Mouse (Mus musculus) midbrain, embryonic 16.5 days (tissue): Measurements from ENCODE around the gene Parp11. TPM values are rescaled to one million over a fixed set of nuclear protein-coding genes. Genes with fewer than 3 reads are reported as not detected.

Experiments
- ATAC-seq: fragments of 200-750 bp; cut with Nextera tagmentation; 2 replicates; pipeline ENCODE4 v1.8.0; 2017; ENCODE audit warnings: moderate TSS enrichment
- H3K27ac ChIP-seq: fragments of 300-500 bp; sonication (generic); 2 replicates; pipeline ENCODE4 v1.5.1; 2014; ENCODE audit warnings: mild to moderate bottlenecking, low read length, mixed read lengths
- H3K27me3 ChIP-seq: fragments of 300-500 bp; sonication (generic); 2 replicates; pipeline ENCODE4 v1.6.1; 2014; ENCODE audit warnings: low read depth, low read length, mixed read lengths; ENCODE audit not compliant: control insufficient read depth, insufficient read depth
- H3K36me3 ChIP-seq: fragments of 300-500 bp; sonication (generic); 2 replicates; pipeline ENCODE4 v1.6.1; 2014; ENCODE audit warnings: mild to moderate bottlenecking, low read length, moderate library complexity, mixed read lengths; ENCODE audit not compliant: control insufficient read depth, insufficient read depth
- H3K4me1 ChIP-seq: fragments of 300-500 bp; sonication (generic); 2 replicates; pipeline ENCODE4 v1.6.1; 2014; ENCODE audit warnings: mild to moderate bottlenecking, low read length, mixed read lengths; ENCODE audit not compliant: control insufficient read depth, insufficient read depth
- H3K4me2 ChIP-seq: fragments of 300-500 bp; sonication (generic); 2 replicates; pipeline ENCODE4 v1.6.1; 2014; ENCODE audit warnings: mild to moderate bottlenecking, low read length, mixed read lengths
- H3K4me3 ChIP-seq: fragments of 300-500 bp; sonication (generic); 2 replicates; pipeline ENCODE4 v1.5.1; 2014; ENCODE audit warnings: low read depth, mild to moderate bottlenecking, low read length, moderate library complexity, mixed read lengths
- H3K9ac ChIP-seq: fragments of 300-500 bp; sonication (generic); 2 replicates; pipeline ENCODE4 v1.6.1; 2014; ENCODE audit warnings: low read depth, low read length, mixed read lengths
- H3K9me3 ChIP-seq: fragments of 300-500 bp; sonication (generic); replicated peaks from 2 replicates; pipeline ENCODE4 v1.6.1; 2014; ENCODE audit warnings: mild to moderate bottlenecking, low read length, mixed read lengths; ENCODE audit not compliant: control insufficient read depth, poor library complexity, severe bottlenecking
- WGBS: fragments of 180-500 bp; shearing (Covaris S2); extraction: QIAGEN DNeasy Blood & Tissue Kit; methylation state at CpG from one replicate; pipeline ENCODE4 v1.1.7; 2014; 5-methylcytosine and 5-hydroxymethylcytosine counted together
- polyA plus RNA-seq: library from polyadenylated mRNA; unstranded; fragments of >200 nt; fragmentation: Nextera tagmentation; extraction: Ambion mirVana; gene quantifications from 2 replicates; pipeline ENCODE4 v1.2.1, GENCODE M21; 2015

Parp11 gene
- polyA plus RNA-seq, 1 experiment from 2014 or later = 90.5 TPM

DNA sequence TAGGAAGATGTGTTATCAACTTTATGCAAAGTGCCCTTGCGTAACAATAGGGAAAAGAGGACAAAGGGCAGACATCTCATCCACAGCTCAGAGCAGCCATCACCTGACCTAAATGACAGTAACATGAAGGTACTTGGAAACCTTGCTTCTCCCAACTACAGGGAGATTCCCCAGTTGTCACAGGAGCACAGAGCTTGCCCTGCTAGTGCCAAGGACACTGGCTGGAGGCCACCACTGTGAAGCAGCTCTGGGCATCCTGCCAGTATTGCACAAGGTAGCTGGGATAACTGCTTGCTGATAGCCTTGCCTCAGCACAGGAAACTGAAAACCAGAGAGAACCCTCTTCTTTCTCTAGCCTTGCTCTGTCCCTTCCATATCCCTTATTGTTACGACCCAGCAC, 82.8 kb downstream of the Parp11 start:
- ATAC-seq = no peak
- WGBS = 66% methylated on average over 2 of the region's 2 CpGs
- Histone ChIP-seq H3K4me3 (no peak overlapping the region), H3K9ac (no peak overlapping the region), H3K27ac (no peak overlapping the region), H3K4me2 (no peak overlapping the region), H3K4me1 (no peaks in the 10 kb centered on the region; the same call in 1 of the 2 replicates), H3K9me3 (no peaks in the 10 kb centered on the region), H3K36me3 (no peaks in the 10 kb centered on the region), H3K27me3 (no peaks in the 10 kb centered on the region)

DNA sequence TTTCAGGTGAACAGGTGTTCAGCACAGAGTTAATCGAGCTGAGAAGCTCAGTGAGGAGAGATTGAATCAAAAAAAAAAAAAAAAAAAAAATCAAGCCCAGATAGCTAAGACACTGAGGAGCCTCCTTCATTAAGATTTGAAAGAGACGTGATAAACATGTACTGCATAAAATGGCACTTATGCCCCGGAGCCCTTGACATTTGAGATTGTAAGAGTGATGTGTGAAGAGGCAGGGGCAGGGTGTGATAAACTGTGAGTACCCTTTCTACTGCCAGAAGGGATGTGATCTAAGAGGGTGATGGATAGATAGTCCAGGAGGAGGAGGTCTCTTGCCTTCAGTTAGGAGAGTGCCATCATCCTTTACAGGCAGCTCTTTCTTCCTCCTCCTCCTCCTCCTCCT, 83.6 kb downstream of the Parp11 start:
- no peaks in the 10 kb centered on the region for H3K36me3 ChIP-seq
- no peaks in the 10 kb centered on the region; the same call in 1 of the 2 replicates for H3K4me1 ChIP-seq
- no peak overlapping the region for H3K4me3 ChIP-seq
- H3K9me3 ChIP-seq = no peaks in the 10 kb centered on the region
- no peak overlapping the region for H3K4me2 ChIP-seq
- H3K27me3 ChIP-seq = no peaks in the 10 kb centered on the region
- 75% methylated on average over 3 of the region's 3 CpGs for WGBS
- H3K9ac ChIP-seq = no peak overlapping the region
- ATAC-seq = no peak
- no peak overlapping the region for H3K27ac ChIP-seq

DNA sequence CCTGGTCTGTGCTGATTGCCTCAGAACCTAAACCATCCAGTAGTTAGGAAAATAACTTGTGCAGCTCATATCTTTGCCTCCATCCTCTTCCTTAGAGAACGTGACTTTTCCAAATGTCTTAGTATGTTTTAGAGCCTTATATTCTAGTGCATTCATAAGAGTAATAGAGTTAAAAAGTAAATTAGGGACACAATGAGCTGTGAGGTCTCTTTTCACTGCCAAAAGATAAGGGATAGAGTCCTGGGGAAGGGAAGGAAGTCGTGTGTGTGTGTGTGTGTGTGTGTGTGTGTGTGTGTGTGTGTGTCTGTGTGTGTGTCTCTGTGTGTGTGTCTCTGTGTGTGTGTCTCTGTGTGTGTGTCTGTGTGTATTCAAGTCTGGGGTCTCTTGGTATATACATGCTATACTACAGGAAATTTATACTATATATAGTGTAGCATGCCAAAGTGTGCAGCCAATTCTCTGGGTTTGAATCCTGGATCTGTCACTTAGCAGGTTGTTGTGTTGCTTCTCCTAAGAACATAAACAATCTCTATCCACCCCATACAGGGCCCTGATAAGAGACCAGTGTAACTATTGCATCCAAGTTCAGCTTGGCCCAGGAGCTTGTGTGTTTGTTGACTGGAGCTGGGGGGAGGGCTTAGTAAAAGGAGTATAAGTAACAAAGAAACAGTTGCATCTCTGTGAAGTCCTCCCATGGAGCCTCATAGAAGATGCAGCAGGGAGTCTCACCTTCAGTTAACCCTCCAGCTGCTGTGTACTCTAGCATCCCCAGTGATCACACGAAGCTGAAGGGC, 85.0 kb downstream of the Parp11 start:
- Histone ChIP-seq H3K27ac (no peak overlapping the region), H3K36me3 (no peaks in the 10 kb centered on the region), H3K4me2 (no peak overlapping the region), H3K4me3 (no peak overlapping the region), H3K9ac (no peak overlapping the region), H3K27me3 (no peaks in the 10 kb centered on the region), H3K9me3 (no peaks in the 10 kb centered on the region), H3K4me1 (no peaks in the 10 kb centered on the region; the same call in 1 of the 2 replicates)
- no peak for ATAC-seq
- 57% methylated on average over 3 of the region's 3 CpGs for WGBS

DNA sequence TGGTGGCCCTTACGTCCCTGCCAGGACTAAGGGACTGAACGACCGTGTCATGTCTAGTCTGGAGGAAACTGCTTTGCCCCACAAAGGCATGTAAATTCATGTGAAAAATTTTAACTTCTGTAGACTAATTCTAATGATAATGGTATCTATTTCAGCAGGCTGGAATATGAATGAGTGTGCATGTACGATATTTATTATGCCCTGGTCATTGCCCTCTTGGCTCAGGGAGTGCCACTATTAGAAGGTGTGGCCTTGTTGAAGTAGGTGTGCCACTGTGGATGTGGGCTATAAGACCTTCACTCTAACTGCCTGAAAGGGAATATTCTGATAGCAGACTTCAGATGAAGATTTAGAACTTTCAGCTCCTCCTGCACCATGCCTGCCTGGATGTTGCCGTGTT, 85.7 kb downstream of the Parp11 start:
- ATAC-seq = no peak
- Histone ChIP-seq H3K4me3 (no peak overlapping the region), H3K4me2 (no peak overlapping the region), H3K27me3 (no peaks in the 10 kb centered on the region), H3K4me1 (no peaks in the 10 kb centered on the region; the same call in 1 of the 2 replicates), H3K9me3 (no peaks in the 10 kb centered on the region), H3K9ac (no peak overlapping the region), H3K27ac (no peak overlapping the region), H3K36me3 (no peaks in the 10 kb centered on the region)
- 86% methylated on average over 5 of the region's 5 CpGs for WGBS

DNA sequence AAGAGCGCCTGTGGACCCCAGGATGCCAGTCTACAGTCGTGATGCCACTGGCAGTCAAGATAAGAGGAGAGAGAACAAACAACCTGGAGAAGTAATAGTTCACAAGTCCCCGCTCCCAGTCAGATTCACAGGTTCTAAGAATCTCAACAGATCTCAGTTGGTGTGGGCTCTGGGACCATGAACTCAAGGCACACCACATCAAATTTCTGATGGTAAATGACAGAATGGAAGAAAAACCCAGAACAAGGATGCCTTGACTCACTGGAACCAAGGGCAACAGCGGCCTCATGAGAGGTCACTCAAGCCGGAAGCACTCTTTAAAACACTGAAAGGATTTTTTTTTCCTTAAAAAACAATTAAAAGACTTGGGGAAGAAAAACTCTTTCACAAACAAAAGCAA, 87.1 kb downstream of the Parp11 start:
- no peak overlapping the region for H3K4me2 ChIP-seq
- 84% methylated on average over 5 of the region's 5 CpGs for WGBS
- H3K4me3 ChIP-seq = no peak overlapping the region
- H3K9me3 ChIP-seq = no peaks in the 10 kb centered on the region
- no peaks in the 10 kb centered on the region for H3K27me3 ChIP-seq
- ATAC-seq = no peak
- H3K36me3 ChIP-seq = no peaks in the 10 kb centered on the region
- H3K4me1 ChIP-seq = no peaks in the 10 kb centered on the region; the same call in 1 of the 2 replicates
- H3K9ac ChIP-seq = no peak overlapping the region
- no peak overlapping the region for H3K27ac ChIP-seq

DNA sequence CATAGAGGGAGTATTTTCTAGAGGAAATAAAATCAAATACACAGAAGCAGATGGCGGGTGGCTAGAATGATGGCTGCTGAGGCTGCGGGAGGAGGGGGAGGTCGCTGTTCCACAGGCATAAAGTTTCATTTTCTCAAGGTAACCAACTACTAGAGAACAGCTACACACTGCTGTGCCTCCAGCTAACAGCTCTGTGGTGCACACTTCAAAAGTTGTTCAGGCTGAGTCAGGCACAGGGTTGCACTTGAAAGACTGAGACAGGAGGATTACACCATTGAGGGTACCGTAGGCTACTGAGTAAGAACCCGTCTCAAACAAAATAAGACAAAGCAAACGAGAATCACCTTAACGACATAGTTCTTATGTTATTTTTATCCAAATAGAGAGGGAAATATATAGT, 90.4 kb downstream of the Parp11 start:
- WGBS = 78% methylated on average over 7 of the region's 7 CpGs
- ATAC-seq = no peak
- H3K4me2 ChIP-seq = no peak overlapping the region
- H3K9me3 ChIP-seq = no peaks in the 10 kb centered on the region
- H3K27ac ChIP-seq = no peak overlapping the region
- no peak overlapping the region for H3K4me3 ChIP-seq
- H3K27me3 ChIP-seq = no peaks in the 10 kb centered on the region
- H3K9ac ChIP-seq = no peak overlapping the region
- no peaks in the 10 kb centered on the region for H3K36me3 ChIP-seq
- no peaks in the 10 kb centered on the region for H3K4me1 ChIP-seq

DNA sequence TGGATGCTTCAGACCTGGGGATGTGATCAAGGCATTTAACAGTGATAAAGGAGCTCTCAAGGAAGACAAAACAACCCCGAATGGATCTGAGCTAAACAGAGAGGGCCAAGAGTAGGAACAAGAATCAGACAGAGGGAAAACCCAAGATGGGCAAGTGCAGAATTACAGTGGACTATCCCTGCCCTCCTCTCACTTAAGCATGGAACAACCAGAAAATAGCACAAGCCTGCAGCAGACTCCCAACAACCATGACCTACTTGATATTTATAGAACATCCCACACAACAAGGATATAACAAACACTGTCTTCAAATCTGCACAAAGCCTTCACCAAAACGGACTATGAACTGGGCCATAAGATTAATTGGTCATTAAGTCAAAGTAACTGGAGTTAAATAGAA, 91.5 kb downstream of the Parp11 start:
- Histone ChIP-seq H3K4me1 (no peaks in the 10 kb centered on the region), H3K9ac (no peak overlapping the region), H3K27me3 (no peaks in the 10 kb centered on the region), H3K4me2 (no peak overlapping the region), H3K27ac (no peak overlapping the region), H3K9me3 (no peaks in the 10 kb centered on the region), H3K36me3 (no peaks in the 10 kb centered on the region), H3K4me3 (no peak overlapping the region)
- no peak for ATAC-seq
- WGBS = 83% methylated on average over 2 of the region's 2 CpGs

DNA sequence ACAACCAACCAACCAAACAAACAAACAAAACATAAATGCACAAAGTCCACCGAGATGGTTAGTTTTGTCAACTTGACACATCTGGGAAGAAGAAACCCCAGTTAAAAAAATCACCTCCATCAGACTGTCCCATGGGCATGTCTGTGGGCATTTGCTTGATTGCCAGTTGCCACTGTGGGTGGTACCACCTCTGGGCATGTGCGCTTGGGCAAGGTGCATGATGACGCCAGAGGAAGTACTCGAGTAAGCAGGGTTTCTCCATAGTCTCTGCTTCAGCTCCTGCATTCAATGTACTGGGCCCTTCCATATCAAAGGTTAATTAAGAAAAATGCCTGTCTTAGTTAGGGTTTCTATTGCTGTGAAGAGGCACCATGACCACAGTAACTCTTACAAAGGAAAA, 92.6 kb downstream of the Parp11 start:
- WGBS = 93% methylated on average over 4 of the region's 4 CpGs
- Histone ChIP-seq H3K27me3 (no peaks in the 10 kb centered on the region), H3K9me3 (no peaks in the 10 kb centered on the region), H3K27ac (no peak overlapping the region), H3K9ac (no peak overlapping the region), H3K4me1 (no peaks in the 10 kb centered on the region), H3K4me2 (no peak overlapping the region), H3K36me3 (no peaks in the 10 kb centered on the region), H3K4me3 (no peak overlapping the region)
- no peak for ATAC-seq

DNA sequence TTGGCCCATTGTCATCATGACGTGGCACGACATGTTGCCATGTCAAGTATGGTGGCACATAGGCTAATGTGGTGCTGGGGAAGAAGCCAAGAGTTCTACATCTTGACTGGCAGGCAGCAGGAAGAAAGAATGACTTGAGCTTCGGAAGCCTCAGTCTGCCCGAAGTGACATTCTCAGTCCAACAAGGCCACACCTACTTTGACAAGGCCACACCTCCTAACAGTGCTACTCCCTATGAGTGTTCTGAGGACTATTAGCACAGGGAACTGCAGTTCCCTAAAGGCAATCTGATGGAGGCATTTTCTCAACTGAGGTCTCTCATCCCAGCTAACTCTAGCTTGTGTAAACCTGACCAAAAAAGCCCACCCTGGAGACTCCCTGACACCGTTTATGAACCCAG, 93.0 kb downstream of the Parp11 start:
- Histone ChIP-seq H3K27ac (no peak overlapping the region), H3K36me3 (no peaks in the 10 kb centered on the region), H3K9ac (no peak overlapping the region), H3K4me2 (no peak overlapping the region), H3K4me3 (no peak overlapping the region), H3K27me3 (no peaks in the 10 kb centered on the region), H3K9me3 (no peaks in the 10 kb centered on the region), H3K4me1 (no peaks in the 10 kb centered on the region)
- 74% methylated on average over 5 of the region's 5 CpGs for WGBS
- ATAC-seq = no peak
